Mouse (Mus musculus): ENCODE measurements around the gene Plin5. TPM values are rescaled to one million over a fixed set of nuclear protein-coding genes. Genes with fewer than 3 reads are reported as not detected.
A peak's percentile ranks its signal among the peaks of the same experiment; 100 is the strongest.

Gene Plin5
- polyA plus RNA-seq, 1 experiment from 2014 or later = 1.3 TPM

DNA sequence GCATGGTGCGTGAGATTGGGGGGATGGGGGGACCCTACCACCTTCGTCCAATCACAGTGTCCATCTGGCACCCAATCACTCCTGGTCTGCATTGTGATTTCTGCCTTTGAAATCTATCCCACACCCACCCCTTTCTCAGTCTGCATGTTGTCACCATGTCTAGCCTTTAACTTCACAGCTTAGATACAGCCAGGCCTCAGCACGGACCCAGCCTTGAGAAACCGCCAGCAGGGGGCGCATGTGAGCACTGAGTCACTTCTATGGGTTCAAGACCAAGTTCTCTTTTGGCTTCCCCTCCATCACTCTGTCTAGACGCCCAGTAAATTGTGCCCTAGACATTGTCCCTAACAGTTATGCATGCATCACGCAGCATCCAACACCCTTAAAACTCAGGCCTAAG is 14.4 kb upstream of the Plin5 start:
- H3K4me1 ChIP-seq (replicated peaks) = peaks cover 30% of the 10 kb centered on the region
- no peak for ATAC-seq (ENCODE audit: insufficient read depth)
- no peaks in the 10 kb centered on the region for H3K27me3 ChIP-seq
- H3K36me3 ChIP-seq (replicated peaks) = peaks cover 7% of the 10 kb centered on the region
- 33% methylated on average over 7 of the region's 7 CpGs for WGBS (ENCODE audit: insufficient replicate concordance)
- no peak overlapping the region for H3K4me3 ChIP-seq (replicated peaks)
- no peak overlapping the region for H3K27ac ChIP-seq (replicated peaks)
- H3K9ac ChIP-seq = no peak overlapping the region
- no peak overlapping the region for H3K4me2 ChIP-seq
- H3K9me3 ChIP-seq (replicated peaks) = no peaks in the 10 kb centered on the region

- Histone ChIP-seq H3K36me3 (replicated peaks) (peaks cover 7% of the 10 kb centered on the region), H3K27ac (replicated peaks) (no peak overlapping the region), H3K4me2 (no peak overlapping the region), H3K4me3 (replicated peaks) (no peak overlapping the region), H3K9me3 (replicated peaks) (no peaks in the 10 kb centered on the region), H3K4me1 (replicated peaks) (peaks cover 30% of the 10 kb centered on the region), H3K9ac (no peak overlapping the region), H3K27me3 (no peaks in the 10 kb centered on the region)
- ATAC-seq (ENCODE audit: insufficient read depth) = no peak
- 79% methylated on average over 10 of the region's 10 CpGs for WGBS (ENCODE audit: insufficient replicate concordance)
Measured at GRCm38 (mm10) chr17:56131136-56131535, 13.7 kb upstream of the Plin5 start.

- Histone ChIP-seq H3K4me1 (replicated peaks) (peaks cover 19% of the 10 kb centered on the region), H3K27me3 (peaks cover 16% of the 10 kb centered on the region), H3K27ac (replicated peaks) (no peak overlapping the region), H3K4me2 (no peak overlapping the region), H3K9me3 (replicated peaks) (no peaks in the 10 kb centered on the region), H3K9ac (no peak overlapping the region), H3K36me3 (replicated peaks) (peaks cover 7% of the 10 kb centered on the region), H3K4me3 (replicated peaks) (no peak overlapping the region)
- 67% methylated on average over 15 of the region's 15 CpGs for WGBS (ENCODE audit: insufficient replicate concordance)
- ATAC-seq (ENCODE audit: insufficient read depth) = no peak
Measured at GRCm38 (mm10) chr17:56128246-56128645, 10.8 kb upstream of the Plin5 start.

GRCm38 (mm10) chr17:56126175-56126574 is 8.8 kb upstream of the Plin5 start:
- Histone ChIP-seq H3K4me1 (replicated peaks) (0 out of 2 replicates have a peak, but pooled peaks cover 11% of the 10 kb centered on the region), H3K27ac (replicated peaks) (no peak overlapping the region), H3K9me3 (replicated peaks) (peaks cover 5% of the 10 kb centered on the region; the same call in 1 of the 2 replicates), H3K36me3 (replicated peaks) (peaks cover 5% of the 10 kb centered on the region), H3K4me3 (replicated peaks) (no peak overlapping the region), H3K9ac (no peak overlapping the region), H3K27me3 (peaks cover 35% of the 10 kb centered on the region), H3K4me2 (no peak overlapping the region)
- no peak for ATAC-seq (ENCODE audit: insufficient read depth)
- 71% methylated on average over 11 of the region's 11 CpGs for WGBS (ENCODE audit: insufficient replicate concordance)

DNA sequence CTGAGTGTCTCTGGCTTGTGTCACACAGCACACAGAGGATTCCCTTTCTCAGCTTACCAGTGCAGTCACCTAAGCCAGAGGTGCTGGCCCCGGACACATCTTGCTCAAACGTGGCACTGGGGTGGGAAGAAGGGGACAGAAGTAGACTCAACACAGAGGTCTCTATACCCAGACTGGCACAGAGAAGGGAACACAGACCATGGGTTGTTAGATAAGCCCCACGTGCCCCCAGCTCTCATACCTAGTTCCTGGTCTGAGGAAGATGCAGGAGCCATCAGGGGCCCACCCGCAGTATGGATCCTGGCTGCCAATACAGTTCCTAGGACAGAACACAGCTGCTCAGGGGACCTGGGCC is 7.9 kb upstream of the Plin5 start:
- WGBS (ENCODE audit: insufficient replicate concordance) = 82% methylated on average over 4 of the region's 4 CpGs

GRCm38 (mm10) chr17:56124377-56125275 is 7.2 kb upstream of the Plin5 start:
- peaks cover 5% of the 10 kb centered on the region; the same call in 1 of the 2 replicates for H3K9me3 ChIP-seq (replicated peaks)
- peak overlapping the region; percentile 61 for H3K4me2 ChIP-seq
- H3K4me1 ChIP-seq (replicated peaks) = peaks cover 20% of the 10 kb centered on the region; the same call in 1 of the 2 replicates
- H3K27ac ChIP-seq (replicated peaks) = no peak overlapping the region
- no peaks in the 10 kb centered on the region for H3K36me3 ChIP-seq (replicated peaks)
- peak overlapping the region; percentile 36 for H3K4me3 ChIP-seq (replicated peaks)
- ATAC-seq (ENCODE audit: insufficient read depth) = no peak
- no peak overlapping the region for H3K9ac ChIP-seq
- 40% methylated on average over 59 of the region's 59 CpGs for WGBS (ENCODE audit: insufficient replicate concordance)
- peaks cover 51% of the 10 kb centered on the region for H3K27me3 ChIP-seq

More for the DNA sequence above, 7.9 kb upstream of the Plin5 start:
- Histone ChIP-seq H3K4me1 (replicated peaks) (peaks cover 14% of the 10 kb centered on the region; the same call in 1 of the 2 replicates), H3K9ac (no peak overlapping the region), H3K9me3 (replicated peaks) (peaks cover 5% of the 10 kb centered on the region; the same call in 1 of the 2 replicates), H3K27ac (replicated peaks) (no peak overlapping the region), H3K4me2 (no peak overlapping the region), H3K4me3 (replicated peaks) (no peak overlapping the region), H3K36me3 (replicated peaks) (no peaks in the 10 kb centered on the region), H3K27me3 (peaks cover 44% of the 10 kb centered on the region)
- no peak for ATAC-seq (ENCODE audit: insufficient read depth)

- Histone ChIP-seq H3K36me3 (replicated peaks) (no peaks in the 10 kb centered on the region), H3K9ac (no peak overlapping the region), H3K4me3 (replicated peaks) (peak overlapping the region; percentile 36), H3K27ac (replicated peaks) (no peak overlapping the region), H3K4me1 (replicated peaks) (peaks cover 24% of the 10 kb centered on the region; the same call in 1 of the 2 replicates), H3K9me3 (replicated peaks) (peaks cover 5% of the 10 kb centered on the region; the same call in 1 of the 2 replicates), H3K4me2 (peak overlapping the region; percentile 61), H3K27me3 (peaks cover 59% of the 10 kb centered on the region)
- 58% methylated on average over 59 of the region's 59 CpGs for WGBS (ENCODE audit: insufficient replicate concordance)
- no peak for ATAC-seq (ENCODE audit: insufficient read depth)
Measured at GRCm38 (mm10) chr17:56123681-56124340, 6.4 kb upstream of the Plin5 start.

DNA sequence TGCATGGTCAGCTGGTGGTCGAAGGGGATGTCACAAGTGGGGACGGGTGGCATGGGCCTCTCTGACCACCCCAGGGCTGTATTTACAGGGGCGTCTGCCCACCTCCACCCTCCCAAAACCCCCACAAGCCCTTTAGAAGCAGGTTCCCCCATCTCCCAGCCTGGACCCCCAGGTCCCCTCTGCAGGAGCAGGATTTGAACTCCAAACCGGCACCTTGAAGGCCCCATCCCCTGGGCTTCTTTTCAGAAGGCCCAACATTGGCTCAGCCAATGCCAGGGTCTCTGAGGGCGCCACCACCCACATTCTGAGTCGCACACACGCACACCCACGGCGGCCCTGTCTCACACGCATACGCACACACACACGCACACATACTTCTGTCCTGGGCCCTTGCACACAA is 5.8 kb upstream of the Plin5 start:
- H3K27me3 ChIP-seq = peaks cover 65% of the 10 kb centered on the region
- H3K36me3 ChIP-seq (replicated peaks) = no peaks in the 10 kb centered on the region
- H3K4me1 ChIP-seq (replicated peaks) = peaks cover 24% of the 10 kb centered on the region; the same call in 1 of the 2 replicates
- no peak overlapping the region for H3K4me3 ChIP-seq (replicated peaks)
- H3K9me3 ChIP-seq (replicated peaks) = peaks cover 5% of the 10 kb centered on the region; the same call in 1 of the 2 replicates
- no peak for ATAC-seq (ENCODE audit: insufficient read depth)
- no peak overlapping the region for H3K27ac ChIP-seq (replicated peaks)
- 75% methylated on average over 12 of the region's 12 CpGs for WGBS (ENCODE audit: insufficient replicate concordance)
- H3K4me2 ChIP-seq = no peak overlapping the region
- H3K9ac ChIP-seq = no peak overlapping the region

DNA sequence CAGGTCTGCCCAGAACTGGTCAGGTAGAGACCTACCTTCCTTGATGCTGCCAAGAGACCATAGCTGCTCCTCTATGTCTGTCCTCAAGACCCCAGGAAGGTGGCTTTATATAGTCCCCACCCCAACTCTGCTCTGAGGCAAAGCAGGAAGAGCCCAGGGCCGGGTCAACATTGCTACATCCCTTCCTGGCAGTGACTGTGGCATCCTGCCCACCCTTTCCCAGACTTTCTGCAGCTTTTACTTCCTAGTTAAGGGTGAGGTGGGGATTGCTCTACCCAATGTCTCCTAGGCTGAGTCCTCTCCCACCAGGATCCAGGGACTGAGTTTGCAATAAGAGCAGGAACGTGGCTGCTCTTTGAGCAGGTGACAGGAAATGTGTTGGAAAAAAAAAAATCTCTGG is 4.4 kb upstream of the Plin5 start, which contains the start of gene Lrg1:
Gene Lrg1, minus strand, starts transcription at position 176 of the 400 bp plus-strand sequence.
- WGBS (ENCODE audit: insufficient replicate concordance) = 31% methylated on average over 2 of the region's 2 CpGs
- H3K36me3 ChIP-seq (replicated peaks) = no peaks in the 10 kb centered on the region
- H3K27me3 ChIP-seq = peaks cover 75% of the 10 kb centered on the region
- no peak within 1 kb of the TSS for H3K27ac ChIP-seq (replicated peaks)
- H3K4me2 ChIP-seq = 0 out of 2 replicates have a peak within 1 kb of the TSS, but pooled peaks have one; percentile 46
- H3K4me3 ChIP-seq (replicated peaks) = peak within 1 kb of the TSS; percentile 29; the same call in 1 of the 2 replicates
- peaks cover 5% of the 10 kb centered on the region; the same call in 1 of the 2 replicates for H3K9me3 ChIP-seq (replicated peaks)
- H3K9ac ChIP-seq = no peak within 1 kb of the TSS
- H3K4me1 ChIP-seq (replicated peaks) = peaks cover 31% of the 10 kb centered on the region
- no peak for ATAC-seq (ENCODE audit: insufficient read depth)

- no peak overlapping the region for H3K9ac ChIP-seq
- H3K36me3 ChIP-seq (replicated peaks) = no peaks in the 10 kb centered on the region
- ATAC-seq (ENCODE audit: insufficient read depth) = no peak
- H3K27ac ChIP-seq (replicated peaks) = no peak overlapping the region
- H3K9me3 ChIP-seq (replicated peaks) = peaks cover 5% of the 10 kb centered on the region; the same call in 1 of the 2 replicates
- peaks cover 82% of the 10 kb centered on the region for H3K27me3 ChIP-seq
- peak overlapping the region; percentile 46 for H3K4me2 ChIP-seq
- peak overlapping the region; percentile 29 for H3K4me3 ChIP-seq (replicated peaks)
- H3K4me1 ChIP-seq (replicated peaks) = peaks cover 31% of the 10 kb centered on the region
- 7% methylated on average over 66 of the region's 66 CpGs for WGBS (ENCODE audit: insufficient replicate concordance)
Measured at GRCm38 (mm10) chr17:56119981-56120880, 2.8 kb upstream of the Plin5 start.

All from liver, embryonic 15.5 days (tissue).